Mouse (Mus musculus): ENCODE measurements around the gene Ttll12. TPM values are rescaled to one million over a fixed set of nuclear protein-coding genes. Genes with fewer than 3 reads are reported as not detected.

Gene Ttll12
- total and polyA plus RNA-seq, 3 experiments = 43.9 to 76.5 TPM; not detected in 1

- Histone ChIP-seq H3K9ac (ENCODE audit: control insufficient read depth, low read depth, low read length, poor library complexity, severe bottlenecking) (no peak overlapping the region), H3K27me3 (ENCODE audit: control insufficient read depth in 1 of 2, insufficient read depth in 2 of 2, low read length in 2 of 2) (no peaks in the 10 kb centered on the region), H3K4me1 (ENCODE audit: control insufficient read depth in 1 of 2, insufficient read depth in 2 of 2, low read length in 2 of 2) (0 out of 4 replicates have a peak, but pooled peaks cover 0 to 2% of the 10 kb centered on the region in 2 experiments), H3K79me2 (ENCODE audit: control insufficient read depth, insufficient read depth, low read length, poor library complexity) (no peaks in the 10 kb centered on the region), H3K9me3 (replicated peaks; ENCODE audit: insufficient read depth, low read length) (no peaks in the 10 kb centered on the region), H3K4me3 (ENCODE audit: control insufficient read depth in 1 of 2, insufficient read depth in 1 of 2, low read depth in 2 of 2, low read length in 2 of 2) (no peak overlapping the region), H3K36me3 (ENCODE audit: control insufficient read depth in 1 of 2, insufficient read depth in 2 of 2, low read length in 2 of 2) (peaks cover 0 to 2% of the 10 kb centered on the region in 2 experiments; a peak in 1 of 4 replicates), H3K27ac (ENCODE audit: control insufficient read depth, low read depth, low read length) (no peak overlapping the region)
- TF ChIP-seq MAFK (IDR thresholded peaks at IDR 0.05; ENCODE audit: borderline replicate concordance, low read depth, low read length) (no peak), EP300 (IDR thresholded peaks at IDR 0.05; ENCODE audit: low read depth in 1 of 2, low read length in 2 of 2) (no peak), CHD2 (IDR thresholded peaks at IDR 0.05; ENCODE audit: low read length) (no peak), ZC3H11A (IDR thresholded peaks at IDR 0.05; ENCODE audit: low read depth, low read length) (no peak), USF1 (IDR thresholded peaks at IDR 0.05; ENCODE audit: low read depth, low read length) (no peak), ZNF384 (IDR thresholded peaks at IDR 0.05; ENCODE audit: low read depth, low read length) (no peak), ZMIZ1 (IDR thresholded peaks at IDR 0.05; ENCODE audit: low read depth, low read length) (no peak)
- no peak for DNase-seq (ENCODE audit: low read depth, low spot score)
Observed at GRCm38 (mm10) chr15:83574731-83575351, 20.1 kb downstream of the Ttll12 start.

GRCm38 (mm10) chr15:83573606-83574005, 21.4 kb downstream of the Ttll12 start:
- peaks cover 0 to 7% of the 10 kb centered on the region in 2 experiments; a peak in 2 of 4 replicates for H3K4me1 ChIP-seq (ENCODE audit: control insufficient read depth in 1 of 2, insufficient read depth in 2 of 2, low read length in 2 of 2)
- no peak overlapping the region for H3K4me3 ChIP-seq (ENCODE audit: control insufficient read depth in 1 of 2, insufficient read depth in 1 of 2, low read depth in 2 of 2, low read length in 2 of 2)
- H3K9me3 ChIP-seq (replicated peaks; ENCODE audit: insufficient read depth, low read length) = no peaks in the 10 kb centered on the region
- H3K79me2 ChIP-seq (ENCODE audit: control insufficient read depth, insufficient read depth, low read length, poor library complexity) = no peaks in the 10 kb centered on the region
- TF ChIP-seq E2F4 (IDR thresholded peaks at IDR 0.05; ENCODE audit: borderline replicate concordance, low read depth, low read length) (no peak), POLR2AphosphoS2 (IDR thresholded peaks at IDR 0.05; ENCODE audit: low read length) (0 out of 2 replicates have a peak, but pooled peaks have one; percentile 24), MYC (IDR thresholded peaks at IDR 0.05; ENCODE audit: low read depth, low read length) (no peak)
- DNase-seq (ENCODE audit: low read depth, low spot score) = no peak
- no peak overlapping the region for H3K27ac ChIP-seq (ENCODE audit: control insufficient read depth, low read depth, low read length)
- no peaks in the 10 kb centered on the region for H3K27me3 ChIP-seq (ENCODE audit: control insufficient read depth in 1 of 2, insufficient read depth in 2 of 2, low read length in 2 of 2)
- H3K9ac ChIP-seq (ENCODE audit: control insufficient read depth, low read depth, low read length, poor library complexity, severe bottlenecking) = no peak overlapping the region
- H3K36me3 ChIP-seq (ENCODE audit: control insufficient read depth in 1 of 2, insufficient read depth in 2 of 2, low read length in 2 of 2) = no peaks in the 10 kb centered on the region; a peak in 2 of 4 replicates

GRCm38 (mm10) chr15:83572132-83572531, 22.8 kb downstream of the Ttll12 start:
- Histone ChIP-seq H3K36me3 (ENCODE audit: control insufficient read depth in 1 of 2, insufficient read depth in 2 of 2, low read length in 2 of 2) (no peaks in the 10 kb centered on the region; a peak in 2 of 4 replicates), H3K4me3 (ENCODE audit: control insufficient read depth in 1 of 2, insufficient read depth in 1 of 2, low read depth in 2 of 2, low read length in 2 of 2) (no peak overlapping the region), H3K9ac (ENCODE audit: control insufficient read depth, low read depth, low read length, poor library complexity, severe bottlenecking) (no peak overlapping the region), H3K27ac (ENCODE audit: control insufficient read depth, low read depth, low read length) (no peak overlapping the region), H3K79me2 (ENCODE audit: control insufficient read depth, insufficient read depth, low read length, poor library complexity) (no peaks in the 10 kb centered on the region), H3K9me3 (replicated peaks; ENCODE audit: insufficient read depth, low read length) (no peaks in the 10 kb centered on the region), H3K4me1 (ENCODE audit: control insufficient read depth in 1 of 2, insufficient read depth in 2 of 2, low read length in 2 of 2) (peaks cover 0 to 7% of the 10 kb centered on the region in 2 experiments; a peak in 2 of 4 replicates), H3K27me3 (ENCODE audit: control insufficient read depth in 1 of 2, insufficient read depth in 2 of 2, low read length in 2 of 2) (no peaks in the 10 kb centered on the region)
- no peak for DNase-seq (ENCODE audit: low read depth, low spot score)
- TF ChIP-seq GATA1 (IDR thresholded peaks at IDR 0.05; ENCODE audit: low read depth, low read length) (no peak), POLR2AphosphoS2 (IDR thresholded peaks at IDR 0.05; ENCODE audit: low read length) (peak; percentile 23; the same call in 1 of the 2 replicates), MAFK (IDR thresholded peaks at IDR 0.05; ENCODE audit: borderline replicate concordance, low read depth, low read length) (no peak), ZC3H11A (IDR thresholded peaks at IDR 0.05; ENCODE audit: low read depth, low read length) (no peak), NELFE (IDR thresholded peaks at IDR 0.05; ENCODE audit: low read depth, low read length) (no peak), E2F4 (IDR thresholded peaks at IDR 0.05; ENCODE audit: borderline replicate concordance, low read depth, low read length) (no peak), NRF1 (IDR thresholded peaks at IDR 0.05; ENCODE audit: insufficient read depth, low read depth, low read length, poor library complexity, severe bottlenecking) (no peak)
